Mouse (Mus musculus): Measurements from ENCODE around the gene Esp6. TPM values are rescaled to one million over a fixed set of nuclear protein-coding genes. Genes with fewer than 3 reads are reported as not detected.
"Not testable (repeated sequence)": the region's sequence is repeated elsewhere in the genome, so short reads cannot be mapped to it uniquely, and the experiment has no call there.

Esp6 gene
- polyA plus RNA-seq (2015; fragmentation: Nextera tagmentation; extraction: Ambion mirVana) = not detected in 2 replicates

DNA sequence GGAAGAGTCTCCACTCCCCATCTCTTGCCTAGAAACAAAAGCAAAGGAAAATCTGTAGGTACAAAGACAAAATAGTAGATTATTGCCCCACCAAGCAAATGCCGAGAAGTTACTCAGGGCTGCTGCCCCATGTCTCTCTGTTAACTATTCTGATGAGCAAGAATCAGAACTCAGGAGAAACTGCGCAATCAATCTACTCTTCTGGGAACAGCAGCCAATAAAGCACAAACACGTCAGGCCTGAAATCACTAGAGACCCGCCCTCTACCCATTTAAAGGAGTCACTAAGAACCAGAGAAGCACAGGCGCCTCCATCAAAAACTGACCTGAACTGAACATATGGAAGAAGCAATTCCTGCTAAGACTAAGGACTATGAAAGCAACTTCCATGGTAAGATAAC, at the start of gene Esp6:
Gene Esp6 (plus strand): TSS at position 301 of the 400 bp plus-strand sequence.
- Histone ChIP-seq H3K9me3 (0 out of 2 replicates have a peak, but pooled peaks cover 4% of the 10 kb centered on the region), H3K27me3 (replicated peaks) (no peaks in the 10 kb centered on the region), H3K36me3 (no peaks in the 10 kb centered on the region), H3K9ac (no peak within 1 kb of the TSS), H3K4me3 (no peak within 1 kb of the TSS), H3K4me2 (no peak within 1 kb of the TSS), H3K4me1 (no peaks in the 10 kb centered on the region), H3K27ac (replicated peaks) (no peak within 1 kb of the TSS)
- 68% methylated on average over 5 of the region's 5 CpGs for WGBS
- no peak for ATAC-seq (ENCODE audit: extremely low read depth, insufficient number of reproducible peaks, low FRiP score, low TSS enrichment)

DNA sequence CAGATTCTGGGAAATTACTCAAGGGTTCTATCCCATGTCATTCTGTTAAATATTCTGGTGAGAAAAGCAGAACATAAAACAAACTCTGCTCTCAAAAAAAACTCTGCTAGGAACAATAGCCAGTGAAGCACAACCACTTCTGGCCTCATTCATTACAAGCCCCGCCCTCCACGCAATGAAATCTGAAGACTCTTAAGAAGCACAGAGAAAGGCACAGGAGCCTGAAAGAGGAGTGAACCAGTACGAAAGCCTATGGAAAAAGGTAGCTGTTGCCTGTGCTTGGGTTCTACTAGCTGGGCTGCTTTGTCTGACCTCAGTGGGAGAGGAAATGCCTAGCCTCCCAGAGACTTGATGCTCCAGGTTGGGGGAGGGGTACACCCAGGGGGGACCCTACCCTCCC, 41.5 kb upstream of the Esp6 start, which contains the start of gene Esp8:
Gene Esp8 (plus strand): TSS at position 205 of the 400 bp plus-strand sequence.
- no peak within 1 kb of the TSS for H3K27ac ChIP-seq (replicated peaks)
- WGBS = 55% methylated on average over 3 of the region's 3 CpGs
- no peaks in the 10 kb centered on the region for H3K4me1 ChIP-seq
- no peak within 1 kb of the TSS for H3K9ac ChIP-seq
- no peak within 1 kb of the TSS for H3K4me2 ChIP-seq
- no peaks in the 10 kb centered on the region for H3K36me3 ChIP-seq
- no peak for ATAC-seq (ENCODE audit: extremely low read depth, insufficient number of reproducible peaks, low FRiP score, low TSS enrichment)
- H3K9me3 ChIP-seq = no peaks in the 10 kb centered on the region
- H3K27me3 ChIP-seq (replicated peaks) = no peaks in the 10 kb centered on the region
- no peak within 1 kb of the TSS for H3K4me3 ChIP-seq

DNA sequence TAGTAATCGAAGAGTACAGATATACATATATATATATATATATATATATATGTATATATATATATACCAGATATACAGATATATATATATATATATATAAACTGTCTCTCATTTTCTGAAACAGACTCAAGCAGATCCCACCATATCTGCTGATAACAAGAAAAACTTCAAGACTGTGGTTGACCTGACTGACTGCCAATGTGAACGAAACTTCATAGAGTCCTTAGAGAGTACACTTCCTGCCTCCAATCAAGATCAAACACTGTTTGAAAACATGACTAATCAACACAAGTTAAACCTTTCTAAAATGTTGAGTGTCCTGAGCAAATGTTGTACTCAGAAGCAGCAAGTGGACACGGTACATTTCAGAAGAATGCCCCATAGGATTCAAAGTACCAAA, 31.5 kb upstream of the Esp6 start:
- Histone ChIP-seq H3K27me3 (replicated peaks) (no peaks in the 10 kb centered on the region), H3K4me3 (no peak overlapping the region), H3K4me2 (no peak overlapping the region), H3K9me3 (no peaks in the 10 kb centered on the region), H3K36me3 (no peaks in the 10 kb centered on the region), H3K4me1 (no peaks in the 10 kb centered on the region), H3K27ac (replicated peaks) (no peak overlapping the region), H3K9ac (no peak overlapping the region)
- 65% methylated on average over 3 of the region's 3 CpGs for WGBS
- ATAC-seq (ENCODE audit: extremely low read depth, insufficient number of reproducible peaks, low FRiP score, low TSS enrichment) = no peak

DNA sequence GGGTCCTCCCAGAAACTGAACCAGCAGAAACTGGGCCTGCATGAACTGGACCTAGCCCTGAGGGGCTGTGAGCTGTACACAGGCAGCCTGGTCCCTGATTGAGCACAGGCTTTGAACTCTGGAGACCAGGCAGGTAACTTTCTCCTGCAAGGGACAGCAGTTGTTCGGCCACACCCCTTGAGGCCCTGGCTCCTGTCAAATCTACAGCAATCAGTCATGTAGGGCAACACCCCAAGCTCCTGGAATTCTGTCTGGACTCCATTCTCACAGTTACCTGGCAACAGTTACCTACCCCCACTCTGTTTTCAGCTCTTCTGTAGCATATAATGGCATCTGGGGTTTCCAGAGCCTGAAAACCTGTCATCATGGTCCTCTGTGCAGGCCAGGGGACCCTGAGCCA, 30.2 kb upstream of the Esp6 start:
- Histone ChIP-seq H3K4me2 (no peak overlapping the region), H3K4me3 (no peak overlapping the region), H3K4me1 (no peaks in the 10 kb centered on the region), H3K27ac (replicated peaks) (no peak overlapping the region), H3K36me3 (no peaks in the 10 kb centered on the region), H3K9me3 (no peaks in the 10 kb centered on the region), H3K27me3 (replicated peaks) (no peaks in the 10 kb centered on the region), H3K9ac (no peak overlapping the region)
- WGBS = 68% methylated on average over 1 of the region's 1 CpGs
- no peak for ATAC-seq (ENCODE audit: extremely low read depth, insufficient number of reproducible peaks, low FRiP score, low TSS enrichment)

DNA sequence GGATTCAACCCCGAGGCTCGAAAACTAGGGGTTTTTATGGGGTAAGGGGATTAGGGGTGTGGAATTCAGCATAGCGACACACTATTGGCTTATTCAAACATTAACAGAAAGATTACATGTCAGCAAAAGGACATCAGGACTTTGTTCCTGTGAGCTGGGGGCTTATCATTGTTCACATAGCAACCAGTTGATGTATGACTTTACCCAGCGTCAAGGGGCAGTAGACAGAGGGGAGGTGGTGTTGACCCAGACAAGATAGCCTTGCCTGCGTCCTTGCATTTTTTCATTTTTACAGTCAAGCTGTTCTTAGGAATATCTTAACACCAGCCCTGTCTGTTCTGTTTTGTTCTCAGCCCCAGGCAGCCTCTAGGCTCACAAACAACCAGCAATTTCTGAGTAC, 14.3 kb upstream of the Esp6 start:
- not testable (repeated sequence) for H3K27me3 ChIP-seq (replicated peaks); H3K9me3 ChIP-seq; H3K4me3 ChIP-seq; ATAC-seq (ENCODE audit: extremely low read depth, insufficient number of reproducible peaks, low FRiP score, low TSS enrichment); H3K4me2 ChIP-seq; H3K27ac ChIP-seq (replicated peaks); H3K4me1 ChIP-seq; H3K36me3 ChIP-seq; H3K9ac ChIP-seq
- 42% methylated on average over 5 of the region's 5 CpGs for WGBS

DNA sequence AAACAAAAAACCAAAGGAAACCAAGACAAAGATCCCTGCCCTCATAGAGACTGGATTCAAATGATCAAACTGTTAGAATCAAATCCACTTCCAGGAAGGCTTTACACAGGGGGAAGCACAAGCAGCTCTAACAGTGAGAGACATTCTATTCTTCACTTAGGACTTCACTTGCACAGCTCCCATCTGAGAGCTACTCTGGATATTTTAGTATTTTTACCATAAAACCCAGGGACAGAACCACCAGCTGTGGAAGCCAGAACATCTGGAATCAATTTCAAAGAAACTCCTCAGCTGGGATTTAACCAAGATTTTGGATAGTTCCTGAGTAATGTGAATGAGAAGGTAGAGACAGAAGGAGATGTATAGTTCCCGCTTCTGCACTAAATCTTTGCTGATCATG, 7.8 kb upstream of the Esp6 start:
- Histone ChIP-seq H3K9me3 (0 out of 2 replicates have a peak, but pooled peaks cover 4% of the 10 kb centered on the region), H3K4me3 (no peak overlapping the region), H3K27ac (replicated peaks) (no peak overlapping the region), H3K27me3 (replicated peaks) (no peaks in the 10 kb centered on the region), H3K9ac (no peak overlapping the region), H3K36me3 (no peaks in the 10 kb centered on the region), H3K4me2 (no peak overlapping the region), H3K4me1 (no peaks in the 10 kb centered on the region)
- WGBS = 70% methylated on average over 1 of the region's 1 CpGs
- ATAC-seq (ENCODE audit: extremely low read depth, insufficient number of reproducible peaks, low FRiP score, low TSS enrichment) = no peak

DNA sequence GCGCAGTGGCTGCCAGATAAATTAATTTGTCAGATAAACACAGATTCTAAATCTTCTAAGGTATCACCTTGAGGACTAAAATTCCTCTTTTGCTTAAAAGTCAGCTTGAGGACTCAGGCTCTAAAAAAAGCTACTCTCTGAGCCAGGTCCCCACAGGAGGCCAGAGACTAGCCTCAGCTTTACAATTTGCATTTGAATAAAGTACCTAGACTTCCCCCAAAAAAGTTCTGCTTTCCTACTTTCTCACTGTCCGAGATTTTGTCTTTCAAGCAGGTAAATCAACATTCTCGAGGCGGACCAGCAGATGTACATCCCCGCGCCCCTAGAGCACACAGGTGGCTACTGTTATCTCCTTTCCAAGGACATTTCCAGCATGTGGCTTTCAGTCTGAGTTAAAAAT, 22.6 kb downstream of the Esp6 start:
- not testable (repeated sequence) for H3K4me1 ChIP-seq; H3K27ac ChIP-seq (replicated peaks); H3K9ac ChIP-seq; H3K36me3 ChIP-seq; ATAC-seq (ENCODE audit: extremely low read depth, insufficient number of reproducible peaks, low FRiP score, low TSS enrichment); H3K4me2 ChIP-seq; H3K4me3 ChIP-seq; H3K9me3 ChIP-seq; H3K27me3 ChIP-seq (replicated peaks)
- WGBS = 48% methylated on average over 6 of the region's 6 CpGs

DNA sequence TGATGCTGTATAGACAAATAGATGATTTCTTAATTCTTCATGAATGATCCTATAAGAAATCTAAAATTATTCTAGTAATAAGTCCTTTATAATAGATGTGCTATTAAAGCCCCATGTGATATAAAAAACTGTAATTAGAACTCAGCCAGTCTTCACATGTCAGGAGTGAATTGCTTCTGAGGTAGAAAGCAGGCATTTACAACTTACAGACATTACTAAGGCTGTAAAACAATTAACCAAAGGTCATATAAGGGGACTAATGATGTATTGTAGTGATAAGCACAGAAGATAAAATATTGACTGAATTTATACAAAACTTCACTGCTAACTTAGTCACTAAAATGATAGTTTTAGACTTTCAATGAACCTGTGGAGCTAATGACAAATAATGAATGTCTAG, 30.0 kb downstream of the Esp6 start:
- no peak overlapping the region for H3K9ac ChIP-seq
- no peaks in the 10 kb centered on the region for H3K27me3 ChIP-seq (replicated peaks)
- no peaks in the 10 kb centered on the region for H3K4me1 ChIP-seq
- H3K4me3 ChIP-seq = no peak overlapping the region
- H3K9me3 ChIP-seq = no peaks in the 10 kb centered on the region
- no peak overlapping the region for H3K27ac ChIP-seq (replicated peaks)
- no peak overlapping the region for H3K4me2 ChIP-seq
- ATAC-seq (ENCODE audit: extremely low read depth, insufficient number of reproducible peaks, low FRiP score, low TSS enrichment) = no peak
- no peaks in the 10 kb centered on the region for H3K36me3 ChIP-seq

DNA sequence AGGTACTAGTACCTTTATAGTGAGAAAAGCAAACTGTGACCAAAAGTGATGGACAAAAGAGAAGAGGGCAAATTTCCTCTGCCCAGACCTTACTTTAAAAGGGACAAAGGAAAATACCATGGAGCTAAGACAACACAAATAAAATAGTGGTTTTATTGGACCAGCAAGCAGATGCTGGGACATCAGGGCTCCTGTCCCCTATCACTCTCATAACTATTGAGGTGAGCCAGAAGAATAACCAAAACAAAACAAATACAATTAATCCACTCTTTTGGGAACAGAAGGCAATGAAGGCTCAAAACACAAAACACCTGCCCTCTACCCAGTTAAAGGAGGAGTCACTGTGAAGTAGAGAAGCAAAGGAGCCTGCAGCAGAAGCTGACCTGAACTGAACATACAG, 37.0 kb downstream of the Esp6 start, which contains the start of gene Esp4:
Gene Esp4 (plus strand): TSS at position 301 of the 400 bp plus-strand sequence.
- H3K4me1 ChIP-seq = no peaks in the 10 kb centered on the region
- ATAC-seq (ENCODE audit: extremely low read depth, insufficient number of reproducible peaks, low FRiP score, low TSS enrichment) = no peak
- no peaks in the 10 kb centered on the region for H3K9me3 ChIP-seq
- no peak within 1 kb of the TSS for H3K4me3 ChIP-seq
- H3K9ac ChIP-seq = no peak within 1 kb of the TSS
- no peaks in the 10 kb centered on the region for H3K27me3 ChIP-seq (replicated peaks)
- no peaks in the 10 kb centered on the region for H3K36me3 ChIP-seq
- H3K27ac ChIP-seq (replicated peaks) = no peak within 1 kb of the TSS
- no peak within 1 kb of the TSS for H3K4me2 ChIP-seq

Other genes starting within 250 kb of the Esp6 start
- 0.14 TPM in 1 of 2 replicates, not detected in the other for gene Crisp1, start 242.3 kb upstream of the Esp6 start, polyA plus RNA-seq (2015; fragmentation: Nextera tagmentation; extraction: Ambion mirVana)
- not detected in 2 replicates for gene Esp8, start 41.5 kb upstream of the Esp6 start, polyA plus RNA-seq (2015; fragmentation: Nextera tagmentation; extraction: Ambion mirVana)
- gene Esp4, start 37.1 kb downstream of the Esp6 start, polyA plus RNA-seq (2015; fragmentation: Nextera tagmentation; extraction: Ambion mirVana) = not detected in 2 replicates
- not detected in 2 replicates for gene Esp3, start 70.6 kb downstream of the Esp6 start, polyA plus RNA-seq (2015; fragmentation: Nextera tagmentation; extraction: Ambion mirVana)
- not detected in 2 replicates for gene Esp1, start 165.6 kb downstream of the Esp6 start, polyA plus RNA-seq (2015; fragmentation: Nextera tagmentation; extraction: Ambion mirVana)
- gene Crisp2, start 245.5 kb downstream of the Esp6 start, polyA plus RNA-seq (2015; fragmentation: Nextera tagmentation; extraction: Ambion mirVana) = not detected in 2 replicates
- 4.4 and 7.7 TPM in 2 replicates for gene Rhag, start 249.6 kb downstream of the Esp6 start, polyA plus RNA-seq (2015; fragmentation: Nextera tagmentation; extraction: Ambion mirVana)